Mouse (Mus musculus) cerebellum, adult (tissue): ENCODE data around the gene Rhof.

Source experiments
- ATAC-seq: cut with Nextera tagmentation; 2 replicates; pipeline ENCODE4 v1.9.2; 2017; ENCODE audit warnings: mild to moderate bottlenecking, moderate library complexity, mixed read lengths; ENCODE audit not compliant: insufficient number of reproducible peaks, low FRiP score, low TSS enrichment

The Rhof gene

GRCm38 (mm10) chr5:123137044-123137909 lies 4.8 kb upstream of the Rhof start:
- ATAC-seq, result no peak

GRCm38 (mm10) chr5:123136361-123137043 lies 4.0 kb upstream of the Rhof start:
- ATAC-seq, result no peak

GRCm38 (mm10) chr5:123135471-123136360 lies 3.2 kb upstream of the Rhof start:
- ATAC-seq, result no peak

- no peak for ATAC-seq
Measured at GRCm38 (mm10) chr5:123134875-123135382, 2.4 kb upstream of the Rhof start.

- no peak for ATAC-seq
Measured at GRCm38 (mm10) chr5:123134186-123134874, 1.8 kb upstream of the Rhof start.

- ATAC-seq, result no peak
Measured at GRCm38 (mm10) chr5:123133784-123134143, 1.3 kb upstream of the Rhof start.

- ATAC-seq, result no peak; the same call in 1 of the 2 replicates
Measured at GRCm38 (mm10) chr5:123133083-123133783, 741 bp upstream of the Rhof start.

- no peak for ATAC-seq
Measured at GRCm38 (mm10) chr5:123130814-123131148, 1.7 kb downstream of the Rhof start.

GRCm38 (mm10) chr5:123130030-123130813 lies 2.3 kb downstream of the Rhof start:
- no peak for ATAC-seq

GRCm38 (mm10) chr5:123129170-123129757 lies 3.2 kb downstream of the Rhof start:
- no peak for ATAC-seq

- no peak for ATAC-seq
Measured at GRCm38 (mm10) chr5:123128426-123129169, 3.9 kb downstream of the Rhof start.

GRCm38 (mm10) chr5:123127031-123127430 lies 5.5 kb downstream of the Rhof start:
- ATAC-seq, result no peak

- ATAC-seq, result no peak
Measured at GRCm38 (mm10) chr5:123125638-123126406, 6.7 kb downstream of the Rhof start.

GRCm38 (mm10) chr5:123125105-123125504 lies 7.4 kb downstream of the Rhof start:
- ATAC-seq, result no peak

- ATAC-seq, result no peak
Measured at GRCm38 (mm10) chr5:123122181-123122580, 10.3 kb downstream of the Rhof start.

GRCm38 (mm10) chr5:123120624-123121215 lies 11.8 kb downstream of the Rhof start:
- no peak for ATAC-seq

- ATAC-seq, result no peak
Measured at GRCm38 (mm10) chr5:123118826-123119225, 13.7 kb downstream of the Rhof start.
